Mouse (Mus musculus): ENCODE data around the gene Emc8. TPM values are rescaled to one million over a fixed set of nuclear protein-coding genes. Genes with fewer than 3 reads are reported as not detected.

The Emc8 gene
- polyA plus RNA-seq (2016; fragmentation: Nextera tagmentation; extraction: Ambion mirVana): 257 and 260 TPM in 2 replicates

DNA sequence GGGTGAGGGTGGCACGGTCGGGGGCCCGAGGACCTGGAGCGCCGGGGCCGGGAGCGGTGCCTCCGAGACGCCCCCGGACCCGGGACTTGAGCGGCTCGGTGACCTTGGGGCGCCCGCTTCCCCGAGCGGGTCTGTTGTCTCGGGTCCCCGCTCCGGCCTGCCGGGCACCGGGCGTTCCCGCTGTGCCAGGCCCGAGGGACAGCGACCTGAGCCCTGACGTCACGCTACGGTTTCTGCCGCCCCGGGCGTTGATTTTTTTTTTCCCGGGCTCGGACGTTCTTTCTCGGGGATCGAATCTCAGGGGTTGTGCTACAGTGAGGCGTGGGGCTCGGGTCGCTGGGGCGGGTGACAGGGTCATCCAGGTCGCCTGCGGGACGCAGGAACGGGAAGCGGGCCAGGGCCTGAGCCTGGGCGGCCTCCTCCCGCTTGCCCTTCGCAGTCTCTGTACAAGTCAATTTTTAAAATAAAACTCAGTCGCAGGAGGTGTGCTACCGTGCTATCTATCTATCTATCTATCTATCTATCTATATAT is at the start of gene Emc8:
Gene Emc8, minus strand, starts transcription at position 200 of the 532 bp plus-strand sequence.
- Histone ChIP-seq H3K9me3 (no peaks in the 10 kb centered on the region), H3K4me2 (replicated peaks) (peak within 1 kb of the TSS; percentile 82), H3K4me3 (peak within 1 kb of the TSS; percentile 99), H3K27me3 (no peaks in the 10 kb centered on the region), H3K27ac (peak within 1 kb of the TSS; percentile 87), H3K36me3 (peaks cover 44% of the 10 kb centered on the region), H3K9ac (peak within 1 kb of the TSS; percentile 98), H3K4me1 (peaks cover 22% of the 10 kb centered on the region)
- 2% methylated on average over 51 of the region's 51 CpGs for WGBS
- no peak for ATAC-seq (ENCODE audit: insufficient number of reproducible peaks, insufficient read depth, low FRiP score, low TSS enrichment)

DNA sequence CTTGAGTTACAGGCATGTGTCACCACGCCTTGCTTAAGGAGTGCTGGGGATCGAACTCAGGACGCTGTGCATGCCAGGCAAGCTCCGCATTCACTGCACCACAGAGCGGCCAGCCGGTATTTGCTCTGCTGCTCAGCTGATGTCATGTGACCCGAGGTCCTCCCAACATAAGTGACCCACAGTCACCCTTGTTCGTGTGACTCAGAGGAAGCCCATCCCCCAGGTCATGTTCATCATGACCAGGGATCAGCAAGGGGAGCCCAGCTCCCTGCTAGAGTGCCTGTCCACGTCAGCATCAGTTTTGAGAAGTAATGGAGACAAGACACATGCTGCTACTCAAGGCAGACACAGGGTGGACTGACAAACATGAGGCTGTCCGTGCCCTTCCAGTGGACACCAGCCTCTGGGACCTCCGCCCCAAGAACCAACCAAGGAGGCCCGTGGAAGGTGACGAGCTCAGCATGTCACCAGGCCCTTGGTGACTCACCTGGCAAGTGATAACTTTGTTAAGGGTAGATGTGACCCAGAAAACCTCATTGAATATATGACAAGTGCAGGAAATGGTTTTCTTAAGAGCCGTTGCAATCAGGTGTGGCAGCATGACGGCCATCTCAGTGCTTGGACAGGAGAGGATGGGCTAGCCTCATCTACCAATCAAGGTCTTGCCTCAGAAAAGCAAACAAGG is 47.8 kb upstream of the Emc8 start:
- no peak overlapping the region for H3K4me2 ChIP-seq (replicated peaks)
- no peak overlapping the region for H3K4me3 ChIP-seq
- no peak overlapping the region for H3K27ac ChIP-seq
- no peak overlapping the region for H3K9ac ChIP-seq
- no peak for ATAC-seq (ENCODE audit: insufficient number of reproducible peaks, insufficient read depth, low FRiP score, low TSS enrichment)
- no peaks in the 10 kb centered on the region for H3K36me3 ChIP-seq
- WGBS: 76% methylated on average over 15 of the region's 15 CpGs
- H3K4me1 ChIP-seq: no peaks in the 10 kb centered on the region
- no peaks in the 10 kb centered on the region for H3K27me3 ChIP-seq
- H3K9me3 ChIP-seq: no peaks in the 10 kb centered on the region

DNA sequence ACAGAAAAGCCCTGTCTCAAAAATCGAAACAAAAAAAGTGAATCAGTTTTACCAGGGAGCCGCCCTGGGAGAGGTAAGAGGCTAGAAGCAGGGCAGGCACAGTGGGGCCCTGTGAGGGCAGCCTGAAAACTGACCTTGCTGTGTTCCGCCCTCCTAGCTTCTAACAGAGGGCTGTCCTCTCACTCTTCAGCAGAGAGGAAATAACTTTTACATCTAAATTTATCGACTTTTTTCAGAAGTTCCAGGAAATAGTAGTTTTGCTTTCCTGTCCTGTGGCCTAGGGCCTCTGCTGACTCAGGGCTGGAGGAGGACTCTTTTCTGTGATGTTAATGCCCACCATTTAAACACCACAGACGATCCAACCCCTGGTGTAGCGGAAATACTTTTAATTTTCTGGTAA is 46.8 kb upstream of the Emc8 start:
- 82% methylated on average over 6 of the region's 6 CpGs for WGBS
- H3K9me3 ChIP-seq: no peaks in the 10 kb centered on the region
- H3K4me1 ChIP-seq: no peaks in the 10 kb centered on the region
- H3K9ac ChIP-seq: no peak overlapping the region
- H3K27me3 ChIP-seq: no peaks in the 10 kb centered on the region
- no peaks in the 10 kb centered on the region for H3K36me3 ChIP-seq
- no peak overlapping the region for H3K4me3 ChIP-seq
- H3K27ac ChIP-seq: no peak overlapping the region
- no peak for ATAC-seq (ENCODE audit: insufficient number of reproducible peaks, insufficient read depth, low FRiP score, low TSS enrichment)
- no peak overlapping the region for H3K4me2 ChIP-seq (replicated peaks)

DNA sequence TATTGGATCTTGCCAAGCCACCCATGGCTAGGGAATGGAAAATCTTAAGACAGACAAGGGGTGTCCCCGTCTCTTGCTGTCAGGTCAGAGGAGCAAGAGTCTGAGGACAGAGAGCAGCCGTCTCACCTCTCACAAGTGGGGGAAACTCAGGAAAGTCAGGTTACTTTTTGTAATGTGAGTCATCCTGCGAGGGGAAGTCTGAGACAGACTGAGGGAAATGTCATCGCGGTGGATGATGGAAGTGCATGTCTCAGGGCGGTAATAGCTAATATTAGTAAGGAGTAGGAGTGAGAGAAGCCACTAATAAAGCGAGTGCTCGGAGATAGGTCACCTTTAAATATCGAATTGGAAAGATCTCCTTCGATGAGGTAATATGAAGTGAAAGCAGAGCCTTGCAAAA is 40.8 kb upstream of the Emc8 start:
- no peaks in the 10 kb centered on the region for H3K36me3 ChIP-seq
- no peak overlapping the region for H3K27ac ChIP-seq
- ATAC-seq (ENCODE audit: insufficient number of reproducible peaks, insufficient read depth, low FRiP score, low TSS enrichment): no peak
- no peak overlapping the region for H3K4me3 ChIP-seq
- no peaks in the 10 kb centered on the region for H3K9me3 ChIP-seq
- no peaks in the 10 kb centered on the region for H3K27me3 ChIP-seq
- WGBS: 77% methylated on average over 10 of the region's 10 CpGs
- no peak overlapping the region for H3K9ac ChIP-seq
- no peaks in the 10 kb centered on the region for H3K4me1 ChIP-seq
- H3K4me2 ChIP-seq (replicated peaks): no peak overlapping the region

DNA sequence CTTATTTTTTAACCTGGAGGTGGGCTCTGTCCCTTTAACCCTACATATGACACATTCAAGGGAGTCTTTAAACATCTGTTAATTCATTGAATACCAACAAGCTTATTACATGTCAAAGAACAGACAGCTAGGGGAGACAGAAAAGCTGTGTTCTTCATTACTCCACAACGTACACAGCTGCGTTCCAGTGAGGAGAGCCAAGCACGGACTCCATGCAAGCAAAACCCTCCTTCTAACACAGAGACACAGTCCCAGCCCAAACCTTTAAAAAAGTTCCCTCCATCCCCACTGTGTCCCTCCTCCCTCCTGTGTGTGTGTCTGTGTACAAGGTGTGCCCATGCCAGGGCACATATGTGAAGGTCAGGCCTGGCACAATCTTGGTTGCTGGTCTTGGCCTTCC is 37.8 kb upstream of the Emc8 start:
- no peak for ATAC-seq (ENCODE audit: insufficient number of reproducible peaks, insufficient read depth, low FRiP score, low TSS enrichment)
- Histone ChIP-seq H3K9me3 (no peaks in the 10 kb centered on the region), H3K4me2 (replicated peaks) (no peak overlapping the region), H3K4me1 (no peaks in the 10 kb centered on the region), H3K36me3 (no peaks in the 10 kb centered on the region), H3K4me3 (no peak overlapping the region), H3K27ac (no peak overlapping the region), H3K27me3 (no peaks in the 10 kb centered on the region), H3K9ac (no peak overlapping the region)
- WGBS: 77% methylated on average over 3 of the region's 3 CpGs

DNA sequence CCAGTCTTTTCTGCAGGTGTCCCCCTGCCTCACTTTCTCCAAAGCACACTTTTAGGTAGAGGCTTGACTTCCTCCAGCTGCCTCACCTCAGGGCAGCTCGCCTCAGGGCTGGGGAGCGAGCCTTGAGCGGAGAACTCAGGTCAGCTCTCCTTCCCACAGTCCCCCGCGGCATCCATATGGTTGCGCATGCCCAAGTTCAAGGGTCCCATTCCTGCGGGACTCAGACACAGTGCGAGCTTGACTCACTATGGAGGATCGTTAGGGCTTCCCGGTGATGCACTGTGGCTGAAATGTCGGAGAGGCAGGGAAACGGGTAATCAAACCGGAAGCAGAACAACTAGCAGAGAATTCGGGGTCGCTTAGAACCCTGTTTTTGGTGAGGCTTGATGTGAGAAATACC is 36.8 kb upstream of the Emc8 start:
- no peaks in the 10 kb centered on the region for H3K36me3 ChIP-seq
- no peaks in the 10 kb centered on the region for H3K9me3 ChIP-seq
- no peaks in the 10 kb centered on the region for H3K27me3 ChIP-seq
- no peak overlapping the region for H3K9ac ChIP-seq
- H3K4me2 ChIP-seq (replicated peaks): no peak overlapping the region
- no peak for ATAC-seq (ENCODE audit: insufficient number of reproducible peaks, insufficient read depth, low FRiP score, low TSS enrichment)
- no peaks in the 10 kb centered on the region for H3K4me1 ChIP-seq
- no peak overlapping the region for H3K27ac ChIP-seq
- WGBS: 76% methylated on average over 15 of the region's 15 CpGs
- H3K4me3 ChIP-seq: no peak overlapping the region

DNA sequence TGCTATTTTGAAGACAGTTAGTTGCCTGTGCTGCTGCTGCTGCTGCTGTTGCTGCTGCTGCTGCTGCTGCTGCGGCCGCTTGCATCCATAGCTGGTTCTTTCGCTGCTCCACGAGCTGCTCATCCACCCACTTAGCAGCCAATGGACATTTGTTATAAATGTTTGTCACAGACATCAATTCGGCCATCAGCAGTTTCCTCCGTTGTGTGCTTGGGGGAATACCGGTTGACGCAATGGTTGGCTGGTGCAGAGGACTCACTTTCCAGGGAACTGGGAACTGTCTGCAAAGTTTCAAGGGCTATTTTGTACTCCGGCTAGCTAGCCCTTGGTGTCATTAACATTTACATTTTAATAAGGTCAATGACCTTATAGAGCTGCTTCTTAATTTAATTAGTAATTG is 35.8 kb upstream of the Emc8 start:
- H3K4me2 ChIP-seq (replicated peaks): no peak overlapping the region
- WGBS: 70% methylated on average over 9 of the region's 9 CpGs
- ATAC-seq (ENCODE audit: insufficient number of reproducible peaks, insufficient read depth, low FRiP score, low TSS enrichment): no peak

DNA sequence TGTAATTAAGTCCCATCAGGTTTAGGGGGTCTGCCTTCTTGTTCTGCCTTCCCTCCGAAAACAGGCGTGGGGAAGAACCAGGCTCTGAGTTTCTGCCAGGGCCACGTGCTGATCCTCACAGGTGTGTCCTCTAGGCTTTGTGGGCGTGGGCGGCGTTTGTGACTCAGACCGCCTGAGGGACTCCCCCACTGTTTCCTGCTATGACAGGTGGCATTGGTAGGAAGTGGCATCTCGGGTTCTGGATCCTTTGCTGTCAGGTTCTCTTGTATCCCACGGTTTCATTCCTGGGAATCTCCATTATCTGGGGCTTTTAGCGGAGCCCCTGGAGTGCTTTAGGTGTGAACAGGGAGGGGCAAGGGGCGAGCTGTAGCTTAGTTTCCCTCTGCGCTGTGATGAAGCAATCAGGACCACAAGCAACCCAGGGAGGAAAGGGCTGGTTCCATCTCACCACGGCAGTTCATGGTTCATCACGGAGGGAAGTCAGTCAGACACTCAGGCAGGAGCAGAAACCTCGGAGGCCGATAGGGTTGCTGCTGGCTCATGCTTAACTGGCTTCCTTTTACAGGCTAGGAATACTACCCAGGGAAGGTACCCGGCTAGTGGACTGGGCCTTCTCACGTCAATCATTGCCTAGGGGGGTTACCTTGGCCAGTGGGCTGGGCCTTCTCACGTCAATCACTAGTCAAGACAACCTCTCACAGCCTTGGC is 33.5 kb upstream of the Emc8 start:
- no peak overlapping the region for H3K4me3 ChIP-seq
- no peak for ATAC-seq (ENCODE audit: insufficient number of reproducible peaks, insufficient read depth, low FRiP score, low TSS enrichment)
- H3K9me3 ChIP-seq: no peaks in the 10 kb centered on the region
- H3K9ac ChIP-seq: no peak overlapping the region
- no peaks in the 10 kb centered on the region for H3K27me3 ChIP-seq
- no peak overlapping the region for H3K27ac ChIP-seq
- WGBS: 64% methylated on average over 19 of the region's 19 CpGs
- H3K4me2 ChIP-seq (replicated peaks): no peak overlapping the region
- H3K4me1 ChIP-seq: no peaks in the 10 kb centered on the region
- H3K36me3 ChIP-seq: no peaks in the 10 kb centered on the region

More for the DNA sequence above, 35.8 kb upstream of the Emc8 start:
- H3K36me3 ChIP-seq: no peaks in the 10 kb centered on the region
- H3K4me3 ChIP-seq: no peak overlapping the region
- no peaks in the 10 kb centered on the region for H3K9me3 ChIP-seq
- no peaks in the 10 kb centered on the region for H3K27me3 ChIP-seq
- H3K9ac ChIP-seq: no peak overlapping the region
- no peaks in the 10 kb centered on the region for H3K4me1 ChIP-seq
- no peak overlapping the region for H3K27ac ChIP-seq

DNA sequence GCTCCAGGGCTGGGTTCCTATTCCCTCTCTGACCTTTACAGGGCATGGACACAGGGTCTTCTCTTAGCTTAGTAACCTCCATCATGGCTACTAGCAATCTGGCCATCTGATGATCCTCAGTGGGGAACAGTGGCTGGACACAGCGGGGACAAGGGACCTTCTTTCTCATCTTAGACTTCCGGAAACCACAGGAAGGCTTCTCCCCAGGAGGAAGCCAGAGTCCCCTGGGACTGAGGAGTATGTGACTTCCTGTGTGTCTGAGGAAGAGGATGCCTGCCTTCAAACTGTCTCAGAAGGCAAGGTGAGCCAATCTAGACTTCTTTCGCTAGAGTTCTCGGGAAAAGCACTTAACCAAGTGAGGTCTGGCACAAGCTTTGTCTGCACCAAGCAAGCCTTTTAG is 31.7 kb upstream of the Emc8 start:
- Histone ChIP-seq H3K27me3 (no peaks in the 10 kb centered on the region), H3K4me1 (0 out of 2 replicates have a peak, but pooled peaks cover 5% of the 10 kb centered on the region), H3K27ac (no peak overlapping the region), H3K4me3 (no peak overlapping the region), H3K36me3 (no peaks in the 10 kb centered on the region), H3K9ac (no peak overlapping the region), H3K4me2 (replicated peaks) (no peak overlapping the region), H3K9me3 (no peaks in the 10 kb centered on the region)
- WGBS: 84% methylated on average over 4 of the region's 4 CpGs
- no peak for ATAC-seq (ENCODE audit: insufficient number of reproducible peaks, insufficient read depth, low FRiP score, low TSS enrichment)

DNA sequence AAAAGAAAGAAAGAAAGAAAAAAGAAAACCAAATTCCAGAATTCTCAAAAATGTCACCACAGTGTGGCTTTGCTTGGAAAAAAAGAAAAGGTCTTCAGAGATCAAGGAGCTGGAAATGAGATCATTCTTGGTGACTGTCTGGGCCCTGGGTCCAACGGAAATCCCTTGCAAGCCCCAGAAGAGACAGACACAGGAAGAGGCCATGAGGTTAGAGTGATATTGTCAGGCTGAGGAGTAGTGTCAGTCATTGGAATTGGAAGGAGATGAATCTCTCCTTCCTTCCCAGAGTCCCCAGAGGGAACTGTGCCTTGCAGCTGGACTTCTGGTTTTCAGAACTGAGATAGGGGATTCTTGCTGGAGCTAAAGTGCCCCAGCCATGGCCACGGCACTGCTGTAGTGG is 31.2 kb upstream of the Emc8 start:
- Histone ChIP-seq H3K4me1 (0 out of 2 replicates have a peak, but pooled peaks cover 5% of the 10 kb centered on the region), H3K36me3 (no peaks in the 10 kb centered on the region), H3K4me3 (no peak overlapping the region), H3K4me2 (replicated peaks) (no peak overlapping the region), H3K27me3 (no peaks in the 10 kb centered on the region), H3K9me3 (no peaks in the 10 kb centered on the region), H3K9ac (no peak overlapping the region), H3K27ac (no peak overlapping the region)
- 70% methylated on average over 2 of the region's 2 CpGs for WGBS
- ATAC-seq (ENCODE audit: insufficient number of reproducible peaks, insufficient read depth, low FRiP score, low TSS enrichment): no peak

DNA sequence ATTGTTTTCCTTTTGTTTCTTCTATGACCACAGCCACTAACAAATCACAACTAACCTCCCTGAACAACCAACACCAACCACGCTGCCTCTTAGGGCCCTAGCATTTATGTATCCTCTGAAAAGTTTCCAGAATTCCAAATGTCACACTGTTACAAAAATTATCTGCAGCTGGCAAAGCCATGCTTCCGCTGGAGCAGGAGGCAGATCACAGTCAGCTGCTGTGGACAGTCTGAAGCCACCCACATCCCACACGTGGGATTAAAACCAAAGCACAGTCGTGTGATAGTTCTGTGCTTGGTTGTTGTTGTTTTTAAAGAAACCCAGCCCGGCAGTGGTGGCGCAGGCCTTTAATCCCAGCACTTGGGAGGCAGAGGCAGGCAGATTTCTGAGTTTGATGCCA is 30.7 kb upstream of the Emc8 start:
- Histone ChIP-seq H3K36me3 (no peaks in the 10 kb centered on the region), H3K4me1 (0 out of 2 replicates have a peak, but pooled peaks cover 5% of the 10 kb centered on the region), H3K27ac (no peak overlapping the region), H3K9me3 (no peaks in the 10 kb centered on the region), H3K9ac (no peak overlapping the region), H3K27me3 (no peaks in the 10 kb centered on the region), H3K4me3 (no peak overlapping the region), H3K4me2 (replicated peaks) (no peak overlapping the region)
- no peak for ATAC-seq (ENCODE audit: insufficient number of reproducible peaks, insufficient read depth, low FRiP score, low TSS enrichment)
- 76% methylated on average over 6 of the region's 6 CpGs for WGBS

DNA sequence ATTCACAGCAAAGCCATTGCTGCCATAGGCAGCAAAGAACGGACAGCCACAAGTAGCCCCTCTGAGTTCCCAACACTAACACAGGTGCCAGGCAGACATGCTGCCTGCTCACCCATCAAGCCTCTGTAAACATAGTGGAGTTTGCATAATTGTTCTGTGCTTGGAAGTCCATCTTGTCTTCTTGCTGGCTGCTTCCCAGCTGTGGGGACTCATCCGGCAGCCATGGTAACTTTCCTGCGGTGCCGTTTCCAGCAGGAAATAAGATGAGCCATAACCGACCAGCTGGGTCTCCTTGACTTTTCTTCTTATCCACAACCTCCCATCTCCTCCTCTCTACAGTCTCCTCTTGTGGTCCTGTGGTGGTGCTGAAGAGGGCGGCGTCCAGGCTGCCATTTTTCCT is 30.1 kb upstream of the Emc8 start:
- 89% methylated on average over 7 of the region's 7 CpGs for WGBS
- no peaks in the 10 kb centered on the region for H3K27me3 ChIP-seq
- 0 out of 2 replicates have a peak, but pooled peaks cover 5% of the 10 kb centered on the region for H3K4me1 ChIP-seq
- H3K4me3 ChIP-seq: no peak overlapping the region
- no peak overlapping the region for H3K27ac ChIP-seq
- H3K36me3 ChIP-seq: no peaks in the 10 kb centered on the region
- no peak overlapping the region for H3K4me2 ChIP-seq (replicated peaks)
- H3K9me3 ChIP-seq: no peaks in the 10 kb centered on the region
- no peak overlapping the region for H3K9ac ChIP-seq
- no peak for ATAC-seq (ENCODE audit: insufficient number of reproducible peaks, insufficient read depth, low FRiP score, low TSS enrichment)
